Mouse (Mus musculus) testis, adult 2 months (tissue): ENCODE results near the gene Ugt1a5. TPM values are rescaled to one million over a fixed set of nuclear protein-coding genes. Genes with fewer than 3 reads are reported as not detected.

ENCODE experiments used
- H3K27ac ChIP-seq: fragments of 200-500 bp; 2 replicates; pipeline ENCODE4 v1.5.1; 2012; ENCODE audit warnings: low read depth, low read length; ENCODE audit not compliant: control insufficient read depth, insufficient read depth
- H3K27me3 ChIP-seq: fragments of 200-500 bp; 2 replicates; pipeline ENCODE4 v1.6.1; 2012; ENCODE audit warnings: mild to moderate bottlenecking, low read length, moderate library complexity; ENCODE audit not compliant: control insufficient read depth, insufficient read depth
- H3K36me3 ChIP-seq: fragments of 200-500 bp; 2 replicates; pipeline ENCODE4 v1.6.1; 2012; ENCODE audit warnings: mild to moderate bottlenecking, low read length; ENCODE audit not compliant: control insufficient read depth, insufficient read depth
- H3K4me1 ChIP-seq: fragments of 200-500 bp; 2 replicates; pipeline ENCODE4 v1.6.1; 2012; ENCODE audit warnings: low read length; ENCODE audit not compliant: control insufficient read depth, insufficient read depth
- H3K4me3 ChIP-seq: fragments of 200-500 bp; 2 replicates; pipeline ENCODE4 v1.5.1; 2012; ENCODE audit warnings: low read depth, mild to moderate bottlenecking, low read length, moderate library complexity, mixed read lengths; ENCODE audit not compliant: control insufficient read depth
- CTCF ChIP-seq: fragments of 200-500 bp; IDR thresholded peaks from 2 replicates; pipeline ENCODE4 v1.5.1; 2012; ENCODE audit warnings: low read depth, mild to moderate bottlenecking, inconsistent platforms, low read length, moderate library complexity; ENCODE audit not compliant: control insufficient read depth, insufficient read depth, insufficient replicate concordance
- POLR2A ChIP-seq: fragments of 200-500 bp; IDR thresholded peaks from 2 replicates; pipeline ENCODE4 v1.6.1; 2012; ENCODE audit warnings: low read depth, mild to moderate bottlenecking, inconsistent platforms, low read length, moderate library complexity; ENCODE audit not compliant: control insufficient read depth
- polyA plus RNA-seq: library from polyadenylated mRNA; depleted of rRNA; stranded (reverse); fragments of >200 nt; gene quantifications from 2 replicates; pipeline ENCODE4 v1.2.3, GENCODE M21; 2012

The Ugt1a5 gene
- polyA plus RNA-seq, 1 experiment, result 0.09 TPM

DNA sequence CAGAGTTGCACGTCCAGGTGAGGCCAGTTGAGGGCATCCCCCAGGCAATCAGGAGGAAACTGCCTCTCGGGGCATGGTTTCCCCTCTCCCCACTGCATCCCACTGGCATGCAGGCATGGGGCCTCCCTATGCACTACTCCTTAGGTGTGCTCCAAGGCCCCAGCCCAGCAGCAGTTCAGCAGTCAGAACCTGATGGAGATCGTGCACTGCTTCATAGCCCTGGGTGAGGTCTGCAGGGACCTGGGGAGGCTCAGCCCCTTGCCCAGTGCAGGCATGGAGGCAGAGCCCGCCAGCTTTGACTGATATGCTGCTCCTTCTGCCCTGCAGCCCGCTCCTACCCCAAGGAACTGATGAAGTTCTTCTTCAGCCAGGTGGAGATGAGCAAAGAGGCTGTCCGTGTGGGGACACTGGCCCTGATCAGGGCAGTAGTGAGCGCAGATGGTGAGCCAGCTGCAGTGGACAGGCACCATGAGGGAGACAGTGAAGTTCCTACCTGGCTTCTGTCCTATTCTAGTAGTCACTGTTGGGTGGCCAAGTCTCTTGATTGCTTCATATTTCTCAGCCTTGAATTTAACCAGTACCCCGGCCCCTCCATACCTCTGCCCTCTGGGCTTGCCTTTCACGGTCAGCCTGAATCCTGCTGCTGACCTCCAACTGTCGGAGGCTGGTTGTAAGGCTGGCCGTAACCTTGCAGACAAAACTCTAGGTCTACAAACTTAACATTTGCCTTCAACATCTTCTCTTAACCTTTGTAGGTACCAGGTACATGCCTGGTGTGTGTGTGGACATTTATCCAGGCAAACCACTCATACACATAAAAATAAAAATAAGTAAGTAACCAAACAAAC, 69.5 kb downstream of the Ugt1a5 start:
- TF ChIP-seq CTCF (no peak), POLR2A (no peak)
- Histone ChIP-seq H3K4me1 (no peaks in the 10 kb centered on the region), H3K27ac (no peak overlapping the region), H3K36me3 (no peaks in the 10 kb centered on the region), H3K4me3 (no peak overlapping the region), H3K27me3 (no peaks in the 10 kb centered on the region)

DNA sequence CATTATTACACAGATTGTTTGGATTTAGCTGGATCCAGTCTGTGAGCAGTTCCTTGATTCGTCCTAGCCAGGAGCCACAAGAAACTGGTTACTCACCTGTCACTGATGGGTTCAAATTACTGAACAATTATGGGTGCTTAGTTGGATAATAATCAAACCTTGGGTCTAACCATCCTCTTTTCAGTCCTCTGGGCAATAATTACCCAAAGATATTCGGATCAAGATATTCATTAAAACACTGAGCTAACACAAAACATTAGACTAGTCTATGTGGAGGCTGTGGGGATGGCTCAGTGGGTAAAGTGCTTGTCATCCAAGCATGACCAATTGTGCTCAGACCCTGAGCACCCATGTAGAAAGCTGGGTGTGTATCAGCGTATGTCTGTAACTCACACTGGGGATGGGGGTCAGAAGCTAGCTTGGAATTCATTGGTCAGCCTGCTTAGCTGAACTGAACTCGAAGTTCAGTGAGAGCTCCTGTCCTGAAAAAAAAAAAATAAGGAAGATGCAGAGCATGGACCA, 70.1 kb downstream of the Ugt1a5 start:
- Histone ChIP-seq H3K27ac (no peak overlapping the region), H3K36me3 (no peaks in the 10 kb centered on the region), H3K4me3 (no peak overlapping the region), H3K27me3 (no peaks in the 10 kb centered on the region), H3K4me1 (no peaks in the 10 kb centered on the region)
- TF ChIP-seq CTCF (no peak), POLR2A (no peak)

DNA sequence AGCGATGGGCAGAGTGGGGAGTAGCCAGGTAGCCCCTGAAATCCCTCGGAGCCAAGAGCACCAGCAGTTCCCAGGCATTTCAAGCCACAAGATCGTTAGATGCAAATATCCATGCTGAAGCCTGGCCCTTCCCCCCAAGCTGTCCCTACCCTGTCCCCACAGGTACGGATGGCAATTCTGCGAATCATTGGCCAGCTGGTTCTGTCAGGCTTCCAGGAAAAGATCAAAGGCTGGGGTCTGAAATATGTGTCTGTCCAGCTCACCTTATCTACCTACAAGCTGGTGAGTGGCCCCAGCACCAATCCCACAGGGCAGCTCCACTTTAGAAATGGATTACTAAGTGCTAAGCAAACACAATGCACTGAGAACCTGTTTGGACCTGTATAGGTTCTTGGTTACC, 71.5 kb downstream of the Ugt1a5 start:
- no peaks in the 10 kb centered on the region for H3K27me3 ChIP-seq
- TF ChIP-seq POLR2A (no peak), CTCF (no peak)
- H3K27ac ChIP-seq, result no peak overlapping the region
- H3K4me3 ChIP-seq, result no peak overlapping the region
- no peaks in the 10 kb centered on the region for H3K36me3 ChIP-seq
- H3K4me1 ChIP-seq, result no peaks in the 10 kb centered on the region

DNA sequence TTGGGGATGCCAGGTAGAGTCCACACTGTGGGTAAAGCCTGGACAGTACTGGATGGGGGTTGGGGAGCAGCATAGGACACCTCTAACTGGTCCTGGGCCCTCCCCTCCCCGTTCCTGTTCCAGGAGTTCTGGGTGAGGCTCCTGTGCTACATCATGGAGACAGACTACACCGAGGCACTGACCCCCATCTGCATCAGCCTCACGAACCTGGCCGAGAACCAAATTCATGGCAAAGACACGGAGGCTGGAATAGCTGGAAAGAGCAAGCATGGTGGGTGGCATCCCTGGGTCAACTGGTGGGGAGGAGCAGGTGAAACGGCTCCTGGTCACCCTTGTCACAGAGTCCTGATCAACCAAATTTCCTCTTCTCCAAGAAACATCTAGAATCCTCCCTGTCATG, 73.0 kb downstream of the Ugt1a5 start:
- TF ChIP-seq CTCF (no peak), POLR2A (no peak)
- H3K4me3 ChIP-seq, result no peak overlapping the region
- no peaks in the 10 kb centered on the region for H3K4me1 ChIP-seq
- no peaks in the 10 kb centered on the region for H3K27me3 ChIP-seq
- no peak overlapping the region for H3K27ac ChIP-seq
- no peaks in the 10 kb centered on the region for H3K36me3 ChIP-seq

DNA sequence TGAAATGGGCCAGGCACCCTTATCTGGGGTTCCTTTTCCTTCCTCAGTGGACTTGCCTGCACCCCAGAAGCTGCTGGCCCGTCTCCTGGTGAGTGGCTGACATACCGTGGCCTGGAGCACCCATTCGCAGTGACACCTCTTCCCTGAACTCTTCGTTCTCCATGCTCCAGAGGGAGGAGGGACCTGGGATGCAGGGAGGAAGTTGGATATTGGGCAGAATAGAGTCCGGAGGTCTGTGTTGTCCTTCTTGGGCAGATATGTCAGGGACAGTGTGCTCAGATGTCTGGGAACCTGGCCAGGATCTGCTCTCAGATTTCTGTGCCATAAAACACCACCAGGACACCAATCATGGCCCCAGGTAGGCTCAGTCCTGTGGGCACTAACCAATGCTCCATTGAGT, 74.3 kb downstream of the Ugt1a5 start:
- Histone ChIP-seq H3K36me3 (no peaks in the 10 kb centered on the region), H3K4me3 (no peak overlapping the region), H3K27ac (no peak overlapping the region), H3K4me1 (no peaks in the 10 kb centered on the region), H3K27me3 (no peaks in the 10 kb centered on the region)
- no peak for TF ChIP-seq POLR2A

DNA sequence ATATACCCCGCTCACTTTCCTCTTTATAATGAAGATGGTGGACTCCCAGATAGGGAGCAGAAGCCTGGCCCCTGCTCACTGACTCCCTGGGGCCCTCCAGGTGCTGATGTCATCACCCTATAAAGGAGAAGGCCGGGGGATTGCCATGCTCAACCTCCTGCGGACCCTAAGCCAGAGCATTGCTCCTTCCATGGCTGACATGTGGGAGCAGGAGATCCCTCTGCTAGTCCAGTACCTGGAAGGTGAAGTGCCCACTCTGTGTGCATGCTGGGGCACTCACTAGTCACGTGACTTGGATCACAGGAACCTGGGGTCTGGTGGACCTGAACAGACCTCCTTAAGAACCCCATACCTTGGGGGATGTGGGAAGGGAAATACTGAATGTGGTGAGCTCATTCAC, 74.8 kb downstream of the Ugt1a5 start:
- no peaks in the 10 kb centered on the region for H3K4me1 ChIP-seq
- TF ChIP-seq POLR2A, result no peak
- no peak for TF ChIP-seq CTCF

DNA sequence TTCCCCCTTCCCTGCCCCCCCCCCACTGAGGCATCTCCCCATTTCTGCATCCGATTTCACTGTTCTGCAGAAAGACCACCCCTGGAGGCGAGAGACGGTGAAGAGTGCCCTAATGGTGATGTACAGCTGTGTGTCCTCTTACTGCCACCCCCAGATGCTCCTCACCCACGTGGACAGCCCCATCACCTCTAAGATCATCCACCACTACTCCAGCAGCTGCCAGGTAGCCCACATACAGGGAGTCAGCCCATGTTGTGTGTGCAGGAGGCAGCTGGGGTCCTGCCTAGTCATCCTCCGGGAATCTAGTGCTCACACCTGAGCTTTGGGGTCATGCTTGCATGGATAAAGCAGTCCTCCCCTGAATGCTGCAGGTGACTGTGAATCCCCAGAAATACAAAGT, 78.0 kb downstream of the Ugt1a5 start:
- no peaks in the 10 kb centered on the region for H3K27me3 ChIP-seq
- no peak for TF ChIP-seq POLR2A
- TF ChIP-seq CTCF, result no peak
- no peak overlapping the region for H3K27ac ChIP-seq
- H3K4me3 ChIP-seq, result no peak overlapping the region
- no peaks in the 10 kb centered on the region for H3K4me1 ChIP-seq
- no peaks in the 10 kb centered on the region for H3K36me3 ChIP-seq

More for the DNA sequence above, 74.8 kb downstream of the Ugt1a5 start:
- no peaks in the 10 kb centered on the region for H3K36me3 ChIP-seq
- H3K27ac ChIP-seq, result no peak overlapping the region
- no peak overlapping the region for H3K4me3 ChIP-seq
- no peaks in the 10 kb centered on the region for H3K27me3 ChIP-seq

DNA sequence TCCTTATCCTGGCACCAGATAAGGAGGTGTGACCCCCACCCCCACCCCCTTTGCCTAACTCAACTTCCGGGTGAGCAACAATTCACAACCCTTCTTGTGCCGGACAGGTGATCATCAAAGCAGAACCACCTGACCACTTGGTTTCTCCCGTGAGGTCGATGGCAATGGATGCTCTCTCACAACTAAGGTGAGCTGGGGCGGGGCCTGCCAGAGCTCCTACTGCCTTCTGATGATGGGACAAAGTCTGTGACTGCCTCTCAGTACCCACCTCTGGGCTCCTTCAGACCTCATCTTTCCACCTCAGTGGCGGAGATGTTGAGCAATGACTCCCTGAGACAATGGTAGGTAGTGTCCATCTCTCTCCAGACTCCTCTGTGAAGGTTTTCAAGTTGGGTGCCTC, 80.1 kb downstream of the Ugt1a5 start:
- Histone ChIP-seq H3K36me3 (no peaks in the 10 kb centered on the region), H3K27me3 (no peaks in the 10 kb centered on the region), H3K4me1 (no peaks in the 10 kb centered on the region), H3K27ac (no peak overlapping the region), H3K4me3 (no peak overlapping the region)
- no peak for TF ChIP-seq POLR2A
- no peak for TF ChIP-seq CTCF
